Mouse (Mus musculus) lung, embryonic 14.5 days (tissue): ENCODE results near the gene Lrrn2. TPM values are rescaled to one million over a fixed set of nuclear protein-coding genes. Genes with fewer than 3 reads are reported as not detected.

ENCODE experiments used
- ATAC-seq: fragments of 200-750 bp; cut with Nextera tagmentation; 2 replicates; pipeline ENCODE4 v1.8.0; 2017; ENCODE audit warnings: mild to moderate bottlenecking, moderate TSS enrichment, moderate library complexity; ENCODE audit not compliant: insufficient read depth
- DNase-seq: peaks from one replicate; pipeline ENCODE4 v3.0.0-alpha.2; 2015
- H3K27ac ChIP-seq: fragments of 300-500 bp; sonication (generic); 2 replicates; pipeline ENCODE4 v1.5.1; 2014; ENCODE audit warnings: low read depth, mild to moderate bottlenecking, moderate library complexity
- H3K27me3 ChIP-seq: fragments of 300-500 bp; sonication (generic); 2 replicates; pipeline ENCODE4 v1.6.1; 2014; ENCODE audit warnings: low read length, control low read depth; ENCODE audit not compliant: insufficient read depth
- H3K36me3 ChIP-seq: fragments of 300-500 bp; sonication (generic); 2 replicates; pipeline ENCODE4 v1.6.1; 2014; ENCODE audit warnings: control low read depth; ENCODE audit not compliant: insufficient read depth
- H3K4me1 ChIP-seq: fragments of 300-500 bp; sonication (generic); 2 replicates; pipeline ENCODE4 v1.6.1; 2014; ENCODE audit warnings: antibody characterized with exemption, control low read depth; ENCODE audit not compliant: insufficient read depth
- H3K4me2 ChIP-seq: fragments of 300-500 bp; sonication (generic); 2 replicates; pipeline ENCODE4 v1.6.1; 2014; ENCODE audit warnings: mild to moderate bottlenecking
- H3K4me3 ChIP-seq: fragments of 300-500 bp; sonication (generic); 2 replicates; pipeline ENCODE4 v1.5.1; 2014; ENCODE audit warnings: low read depth, low read length
- H3K9ac ChIP-seq: fragments of 300-500 bp; sonication (generic); 2 replicates; pipeline ENCODE4 v1.6.1; 2014
- H3K9me3 ChIP-seq: fragments of 300-500 bp; sonication (generic); 2 replicates; pipeline ENCODE4 v1.6.1; 2016; ENCODE audit warnings: low read depth, low read length, control low read depth
- CTCF ChIP-seq: IDR thresholded peaks from 2 replicates; pipeline ENCODE4 v1.5.1; 2016; ENCODE audit warnings: antibody characterized with exemption, low read depth
- WGBS: fragments of 180-500 bp; shearing (Covaris S2); extraction: QIAGEN DNeasy Blood & Tissue Kit; methylation state at CpG from one replicate; pipeline ENCODE4 v1.1.7; 2014; 5-methylcytosine and 5-hydroxymethylcytosine counted together
- polyA plus RNA-seq: library from polyadenylated mRNA; unstranded; fragments of >200 nt; fragmentation: Nextera tagmentation; extraction: Ambion mirVana; gene quantifications from 2 replicates; pipeline ENCODE4 v1.2.1, GENCODE M21; 2014

The Lrrn2 gene
- polyA plus RNA-seq, 1 experiment from 2014 or later = 3.2 TPM

- no peak overlapping the region for H3K4me3 ChIP-seq
- H3K4me1 ChIP-seq = no peaks in the 10 kb centered on the region
- no peak overlapping the region for H3K9ac ChIP-seq
- no peak overlapping the region for H3K27ac ChIP-seq
- no peak for ATAC-seq
- DNase-seq = no peak
- 50% methylated on average over 3 of the region's 3 CpGs for WGBS
- no peak overlapping the region for H3K4me2 ChIP-seq
- TF ChIP-seq CTCF = no peak
- H3K9me3 ChIP-seq = no peaks in the 10 kb centered on the region
- no peaks in the 10 kb centered on the region for H3K36me3 ChIP-seq
- no peaks in the 10 kb centered on the region for H3K27me3 ChIP-seq
Measured at GRCm38 (mm10) chr1:132928907-132929250, 48.8 kb downstream of the Lrrn2 start.

DNA sequence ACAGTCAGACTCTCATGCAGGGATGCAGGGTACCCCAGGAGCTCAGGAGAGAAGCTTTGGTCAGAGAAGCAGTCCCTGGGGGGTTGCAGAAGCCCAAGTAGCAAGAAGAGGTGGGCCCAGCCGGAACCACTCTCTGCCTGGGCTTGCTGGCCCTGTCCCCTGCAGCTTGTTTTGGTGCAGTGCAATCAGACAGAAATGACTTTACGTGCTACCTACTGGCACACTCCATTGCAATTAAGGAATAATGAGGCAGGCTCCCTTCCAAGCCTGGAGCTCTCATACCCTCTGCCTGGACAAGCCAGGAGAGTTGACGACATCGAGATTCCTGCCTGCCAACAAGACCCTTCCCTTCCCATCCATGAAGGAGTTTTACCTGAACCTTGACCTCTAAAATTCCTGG, 50.2 kb downstream of the Lrrn2 start:
- Histone ChIP-seq H3K4me2 (no peak overlapping the region), H3K4me1 (no peaks in the 10 kb centered on the region), H3K9ac (no peak overlapping the region), H3K27ac (no peak overlapping the region), H3K27me3 (no peaks in the 10 kb centered on the region), H3K4me3 (no peak overlapping the region), H3K36me3 (no peaks in the 10 kb centered on the region), H3K9me3 (no peaks in the 10 kb centered on the region)
- no peak for DNase-seq
- TF ChIP-seq CTCF = no peak
- WGBS = 69% methylated on average over 4 of the region's 4 CpGs
- ATAC-seq = no peak

- 50% methylated on average over 2 of the region's 2 CpGs for WGBS
- TF ChIP-seq CTCF = no peak
- no peaks in the 10 kb centered on the region for H3K4me1 ChIP-seq
- no peaks in the 10 kb centered on the region for H3K9me3 ChIP-seq
- DNase-seq = peak; percentile 57
- H3K4me3 ChIP-seq = no peak overlapping the region
- no peaks in the 10 kb centered on the region for H3K27me3 ChIP-seq
- ATAC-seq = no peak
- H3K4me2 ChIP-seq = no peak overlapping the region
- no peak overlapping the region for H3K9ac ChIP-seq
- no peak overlapping the region for H3K27ac ChIP-seq
- H3K36me3 ChIP-seq = no peaks in the 10 kb centered on the region
Measured at GRCm38 (mm10) chr1:132932421-132932820, 52.3 kb downstream of the Lrrn2 start.

- Histone ChIP-seq H3K9me3 (no peaks in the 10 kb centered on the region), H3K36me3 (no peaks in the 10 kb centered on the region), H3K27ac (no peak overlapping the region), H3K4me1 (no peaks in the 10 kb centered on the region), H3K27me3 (no peaks in the 10 kb centered on the region), H3K4me2 (no peak overlapping the region), H3K9ac (no peak overlapping the region), H3K4me3 (no peak overlapping the region)
- ATAC-seq = peak; percentile 41
- TF ChIP-seq CTCF = peak; percentile 58
- peak; percentile 58 for DNase-seq
- WGBS = 27% methylated on average over 7 of the region's 7 CpGs
Measured at GRCm38 (mm10) chr1:132934856-132935255, 54.8 kb downstream of the Lrrn2 start.

- no peaks in the 10 kb centered on the region for H3K9me3 ChIP-seq
- ATAC-seq = no peak
- no peak overlapping the region for H3K9ac ChIP-seq
- no peak for TF ChIP-seq CTCF
- H3K27me3 ChIP-seq = no peaks in the 10 kb centered on the region
- H3K4me2 ChIP-seq = no peak overlapping the region
- H3K4me3 ChIP-seq = no peak overlapping the region
- H3K4me1 ChIP-seq = no peaks in the 10 kb centered on the region
- DNase-seq = no peak
- no peaks in the 10 kb centered on the region for H3K36me3 ChIP-seq
- H3K27ac ChIP-seq = no peak overlapping the region
- 80% methylated on average over 26 of the region's 26 CpGs for WGBS
Measured at GRCm38 (mm10) chr1:132937296-132938030, 57.4 kb downstream of the Lrrn2 start.

GRCm38 (mm10) chr1:132938975-132939374, 58.9 kb downstream of the Lrrn2 start:
- ATAC-seq (no peak), DNase-seq (no peak)
- no peaks in the 10 kb centered on the region for H3K27me3 ChIP-seq
- no peak overlapping the region for H3K9ac ChIP-seq
- WGBS = 63% methylated on average over 8 of the region's 8 CpGs
- H3K27ac ChIP-seq = no peak overlapping the region
- no peak overlapping the region for H3K4me2 ChIP-seq
- no peak for TF ChIP-seq CTCF
- H3K4me3 ChIP-seq = no peak overlapping the region
- H3K9me3 ChIP-seq = no peaks in the 10 kb centered on the region
- no peaks in the 10 kb centered on the region for H3K36me3 ChIP-seq
- no peaks in the 10 kb centered on the region for H3K4me1 ChIP-seq

DNA sequence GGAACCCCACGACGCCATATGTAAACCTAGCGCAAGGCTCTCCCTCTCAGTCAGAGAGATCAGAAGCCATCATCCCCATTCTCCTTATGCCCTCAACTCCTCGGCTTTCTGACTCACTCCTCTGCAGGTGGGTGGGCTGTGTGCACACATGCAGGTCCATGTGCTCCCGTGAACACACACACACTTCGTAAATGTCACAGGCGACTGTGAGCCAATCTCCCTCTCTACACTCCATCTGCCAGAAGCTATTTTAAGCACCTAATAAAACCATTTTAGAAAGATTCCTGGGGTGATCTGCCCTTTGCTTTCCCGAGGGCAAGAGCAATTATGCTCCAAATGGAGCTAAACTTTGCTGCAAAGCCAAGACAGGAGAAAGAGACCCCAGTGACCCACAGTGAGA, 65.8 kb downstream of the Lrrn2 start:
- Histone ChIP-seq H3K9ac (no peak overlapping the region), H3K4me1 (no peaks in the 10 kb centered on the region), H3K4me2 (no peak overlapping the region), H3K27me3 (no peaks in the 10 kb centered on the region), H3K4me3 (no peak overlapping the region), H3K36me3 (no peaks in the 10 kb centered on the region), H3K9me3 (no peaks in the 10 kb centered on the region), H3K27ac (no peak overlapping the region)
- WGBS = 51% methylated on average over 8 of the region's 8 CpGs
- TF ChIP-seq CTCF = no peak
- DNase-seq = no peak
- ATAC-seq = no peak

DNA sequence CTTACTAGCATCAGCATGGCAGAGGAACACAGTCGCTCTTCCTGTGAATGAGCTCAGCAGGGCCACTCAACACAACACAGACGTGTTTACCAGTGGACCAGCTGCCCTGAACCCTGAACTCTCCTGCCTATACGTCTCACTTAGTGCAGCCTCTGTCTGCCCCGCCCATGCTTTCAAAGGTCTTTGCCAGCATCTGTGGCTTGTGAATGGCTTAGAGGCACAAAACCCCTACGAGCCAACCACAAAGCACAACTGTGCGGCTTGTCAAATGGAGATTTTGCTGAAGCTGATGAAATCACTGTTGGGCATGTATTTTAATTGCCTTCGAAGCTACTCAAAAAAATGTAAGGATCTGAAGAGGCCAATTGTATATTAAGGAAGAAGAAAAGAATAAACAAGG, 67.7 kb downstream of the Lrrn2 start:
- no peaks in the 10 kb centered on the region for H3K36me3 ChIP-seq
- no peaks in the 10 kb centered on the region for H3K27me3 ChIP-seq
- H3K27ac ChIP-seq = no peak overlapping the region
- no peaks in the 10 kb centered on the region for H3K4me1 ChIP-seq
- H3K9me3 ChIP-seq = no peaks in the 10 kb centered on the region
- H3K9ac ChIP-seq = no peak overlapping the region
- H3K4me3 ChIP-seq = no peak overlapping the region
- no peak for TF ChIP-seq CTCF
- ATAC-seq (no peak), DNase-seq (no peak)
- H3K4me2 ChIP-seq = no peak overlapping the region
- WGBS = 56% methylated on average over 7 of the region's 7 CpGs
